Comparison of ENCODE assay signal across 8 mouse cellular contexts in the genomic region with DNA sequence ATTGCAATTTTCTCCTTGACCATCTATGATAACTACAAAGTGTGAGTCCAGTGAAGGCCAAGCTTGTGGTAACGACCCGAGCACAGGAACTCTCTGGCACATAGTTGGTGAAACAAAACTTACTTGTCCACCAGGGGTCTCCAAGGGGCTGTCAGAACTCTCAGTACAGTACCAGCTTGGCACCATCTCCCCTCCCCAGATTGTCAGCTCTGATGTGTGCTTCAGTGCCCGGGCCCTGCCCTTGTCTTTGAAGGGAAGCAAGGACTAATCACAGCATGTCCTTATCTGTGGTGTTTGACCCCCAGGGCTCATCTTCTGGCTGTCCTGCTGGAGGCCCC.
DNase-seq lines count a peak whose midpoint lies in the region.

No protein-coding gene starts in this region.

- peak; percentile 44 for DNase-seq in layer of hippocampus, adult 11-12 months (ENCODE audit: low spot score)
- no peak for DNase-seq in layer of hippocampus, adult 9-10 months (ENCODE audit: low spot score)
- DNase-seq in Muller cell, postnatal 12 days (ENCODE audit: inconsistent ontology term) = peak; percentile 43
- peak; percentile 34 for DNase-seq in cerebellum, adult 9-11 months
- peak; percentile 66 for DNase-seq in heart, postnatal 4 days
- peak; percentile 79 for DNase-seq in lung, postnatal 10 days
- DNase-seq in spleen, adult 18-20 months = no peak
- no peak for DNase-seq in ovary, postnatal 10 days (ENCODE audit: low spot score)

Comparison
In these comparisons a context has a peak if more than half of its experiments do, and no peak if none do; other contexts are left out.
1. DNase-seq: peak in layer of hippocampus, adult 11-12 months (single experiment), Muller cell, postnatal 12 days (single experiment), cerebellum, adult 9-11 months (single experiment), heart, postnatal 4 days (single experiment) and lung, postnatal 10 days (single experiment); none in layer of hippocampus, adult 9-10 months (single experiment), spleen, adult 18-20 months (0 of 2) and ovary, postnatal 10 days (single experiment).